22 mouse cellular contexts compared by ENCODE assay signal in the genomic region with DNA sequence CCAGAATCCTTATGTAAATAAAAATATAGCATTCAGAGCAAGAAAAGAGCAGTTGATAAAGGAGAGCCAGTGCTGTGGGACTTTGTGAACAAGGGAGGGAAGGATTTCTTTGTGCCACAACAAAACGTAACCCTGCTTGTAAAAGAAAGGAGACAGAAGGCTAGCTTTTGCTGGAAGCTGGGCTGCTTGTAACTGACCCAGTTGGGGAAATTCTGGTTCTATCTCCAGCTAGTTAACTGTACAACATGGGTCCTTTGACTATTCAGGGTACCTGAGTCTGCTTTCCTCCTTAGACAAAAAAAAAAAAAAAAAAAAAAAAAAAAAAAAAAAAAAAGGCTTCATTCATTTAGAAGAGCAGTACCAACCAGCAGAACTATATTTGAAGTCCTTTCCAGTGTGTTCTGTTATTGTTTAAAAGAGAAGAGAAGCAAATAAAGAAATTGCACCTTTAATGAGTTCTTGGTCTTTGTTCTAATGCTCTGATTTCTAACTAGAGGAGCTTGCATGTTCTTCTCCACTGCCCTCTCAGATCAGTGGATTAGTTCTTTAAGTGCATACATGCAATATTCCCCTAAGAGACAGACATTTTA.
DNase-seq lines count a peak whose midpoint lies in the region; ATAC-seq and TF ChIP-seq lines count a peak whose summit lies in the region.
"Had no signal": no experiment of that assay in that cellular context is flagged by ENCODE, and none has a peak within 500 bp of the region (broad histone marks: within the 10 kb centered on the region; RNA-seq: fewer than 3 reads in every experiment).

No protein-coding gene starts in this region.

- no peak overlapping the region for H3K4me3 ChIP-seq in neural tube, embryonic 12.5 days
- no peak overlapping the region for H3K4me3 ChIP-seq in forebrain, embryonic 11.5 days (ENCODE audit: low read depth, low read length)
- no peak overlapping the region for H3K4me3 ChIP-seq in hindbrain, embryonic 12.5 days
- H3K4me3 ChIP-seq in neural tube, embryonic 13.5 days = no peak overlapping the region
- H3K4me3 ChIP-seq in stomach, postnatal 0 days (ENCODE audit: low read depth, low read length) = no peak overlapping the region
- H3K4me3 ChIP-seq: heart, adult 2 months; heart, embryonic 15.5 days; limb, embryonic 10.5 days; megakaryocyte, embryonic 14.5 days; myocyte had no signal

- 18% methylated on average over 1 of the region's 1 CpGs for WGBS in neural tube, embryonic 12.5 days
- WGBS in forebrain, embryonic 11.5 days = 14% methylated on average over 1 of the region's 1 CpGs
- WGBS in hindbrain, embryonic 12.5 days = 36% methylated on average over 1 of the region's 1 CpGs
- 14% methylated on average over 1 of the region's 1 CpGs for WGBS in neural tube, embryonic 13.5 days
- WGBS in stomach, postnatal 0 days = 38% methylated on average over 1 of the region's 1 CpGs

- TF ChIP-seq CTCF in stomach, postnatal 0 days (IDR thresholded peaks at IDR 0.05; ENCODE audit: low read depth) = no peak

- peaks cover 10% of the 10 kb centered on the region for H3K4me1 ChIP-seq in neural tube, embryonic 12.5 days
- H3K4me1 ChIP-seq in forebrain, embryonic 11.5 days (replicated peaks; ENCODE audit: control insufficient read depth, insufficient read depth, low read length) = peaks cover 4% of the 10 kb centered on the region; the same call in 1 of the 2 replicates
- H3K4me1 ChIP-seq in hindbrain, embryonic 12.5 days = peaks cover 18% of the 10 kb centered on the region
- H3K4me1 ChIP-seq in neural tube, embryonic 13.5 days (replicated peaks) = peaks cover 22% of the 10 kb centered on the region
- H3K4me1 ChIP-seq in stomach, postnatal 0 days (replicated peaks; ENCODE audit: control insufficient read depth, insufficient read depth) = no peaks in the 10 kb centered on the region
- H3K4me1 ChIP-seq: megakaryocyte, embryonic 14.5 days had no signal

- H3K27me3 ChIP-seq in neural tube, embryonic 12.5 days (replicated peaks) = no peaks in the 10 kb centered on the region
- no peaks in the 10 kb centered on the region for H3K27me3 ChIP-seq in forebrain, embryonic 11.5 days (ENCODE audit: control insufficient read depth, insufficient read depth, low read length)
- H3K27me3 ChIP-seq in hindbrain, embryonic 12.5 days = no peaks in the 10 kb centered on the region
- H3K27me3 ChIP-seq in neural tube, embryonic 13.5 days = no peaks in the 10 kb centered on the region
- no peaks in the 10 kb centered on the region for H3K27me3 ChIP-seq in stomach, postnatal 0 days (ENCODE audit: control insufficient read depth, insufficient read depth, low read length)
- H3K27me3 ChIP-seq: heart, embryonic 15.5 days; megakaryocyte, embryonic 14.5 days had no signal

- H3K9ac ChIP-seq in neural tube, embryonic 12.5 days = no peak overlapping the region
- H3K9ac ChIP-seq in forebrain, embryonic 11.5 days (ENCODE audit: low read length) = 0 out of 2 replicates have a peak overlapping the region, but pooled peaks have one; percentile 12
- H3K9ac ChIP-seq in hindbrain, embryonic 12.5 days = 0 out of 2 replicates have a peak overlapping the region, but pooled peaks have one; percentile 8
- H3K9ac ChIP-seq in neural tube, embryonic 13.5 days = no peak overlapping the region
- H3K9ac ChIP-seq in stomach, postnatal 0 days (ENCODE audit: low read length) = no peak overlapping the region
- H3K9ac ChIP-seq: heart, embryonic 15.5 days; liver, postnatal 0 days had no signal

- no peak for DNase-seq in neural tube, embryonic 10.5 days (ENCODE audit: extremely low spot score, low spot score)
- no peak for DNase-seq in forebrain, embryonic 11.5 days (ENCODE audit: low spot score)
- DNase-seq in urinary bladder, adult 18-20 months (ENCODE audit: low spot score in 2 of 2) = no peak
- DNase-seq in stomach, postnatal 0 days (ENCODE audit: low spot score) = no peak
- no peak for DNase-seq in cerebellum, postnatal 10 days
- DNase-seq: adrenal gland, postnatal 14 days; cerebellum, adult 18-20 months; cerebellum, postnatal 36 days; gastrocnemius, postnatal 25 days; heart, adult 2 months; liver, postnatal 0 days; lung, postnatal 14 days; thymus, postnatal 4 days had no signal

- peak overlapping the region; percentile 39 for H3K4me2 ChIP-seq in neural tube, embryonic 12.5 days (replicated peaks)
- no peak overlapping the region for H3K4me2 ChIP-seq in forebrain, embryonic 11.5 days (ENCODE audit: low read depth, low read length, severe bottlenecking)
- H3K4me2 ChIP-seq in hindbrain, embryonic 12.5 days (replicated peaks) = 0 out of 2 replicates have a peak overlapping the region, but pooled peaks have one; percentile 46
- peak overlapping the region; percentile 47 for H3K4me2 ChIP-seq in neural tube, embryonic 13.5 days
- no peak overlapping the region for H3K4me2 ChIP-seq in stomach, postnatal 0 days (replicated peaks; ENCODE audit: low read depth)
- H3K4me2 ChIP-seq: heart, embryonic 15.5 days had no signal

- no peak for TF ChIP-seq EP300 in stomach, postnatal 0 days (optimal IDR thresholded peaks at IDR 0.05)

- ATAC-seq in neural tube, embryonic 12.5 days (ENCODE audit: low FRiP score, low read depth) = no peak
- ATAC-seq in forebrain, embryonic 11.5 days (replicated peaks; ENCODE audit: low FRiP score) = no peak
- ATAC-seq in hindbrain, embryonic 12.5 days (ENCODE audit: low FRiP score) = no peak
- ATAC-seq in neural tube, embryonic 13.5 days (ENCODE audit: low read depth) = no peak
- ATAC-seq in stomach, postnatal 0 days (ENCODE audit: low FRiP score, low TSS enrichment) = no peak
- ATAC-seq: activated CD4-positive, CD25-positive, alpha-beta regulatory T cell, adult 4 months; intestine, postnatal 0 days; liver, postnatal 0 days had no signal

- no peaks in the 10 kb centered on the region for H3K9me3 ChIP-seq in neural tube, embryonic 12.5 days
- H3K9me3 ChIP-seq in forebrain, embryonic 11.5 days (ENCODE audit: control insufficient read depth, low read length) = no peaks in the 10 kb centered on the region
- H3K9me3 ChIP-seq in hindbrain, embryonic 12.5 days (replicated peaks) = no peaks in the 10 kb centered on the region
- no peaks in the 10 kb centered on the region for H3K9me3 ChIP-seq in neural tube, embryonic 13.5 days
- no peaks in the 10 kb centered on the region for H3K9me3 ChIP-seq in stomach, postnatal 0 days (ENCODE audit: control insufficient read depth, low read length)
- H3K9me3 ChIP-seq: heart, embryonic 15.5 days; limb, embryonic 10.5 days; megakaryocyte, embryonic 14.5 days had no signal

- no peaks in the 10 kb centered on the region for H3K36me3 ChIP-seq in neural tube, embryonic 12.5 days
- no peaks in the 10 kb centered on the region for H3K36me3 ChIP-seq in forebrain, embryonic 11.5 days (ENCODE audit: control insufficient read depth, insufficient read depth, low read length)
- H3K36me3 ChIP-seq in hindbrain, embryonic 12.5 days = no peaks in the 10 kb centered on the region
- no peaks in the 10 kb centered on the region for H3K36me3 ChIP-seq in neural tube, embryonic 13.5 days
- no peaks in the 10 kb centered on the region for H3K36me3 ChIP-seq in stomach, postnatal 0 days (ENCODE audit: control insufficient read depth, insufficient read depth, low read length)
- H3K36me3 ChIP-seq: heart, embryonic 15.5 days; limb, embryonic 10.5 days had no signal

- no peak overlapping the region for H3K27ac ChIP-seq in neural tube, embryonic 12.5 days
- H3K27ac ChIP-seq in forebrain, embryonic 11.5 days (ENCODE audit: low read depth, low read length) = peak overlapping the region; percentile 32; the same call in 1 of the 2 replicates
- H3K27ac ChIP-seq in hindbrain, embryonic 12.5 days = peak overlapping the region; percentile 70
- peak overlapping the region; percentile 59 for H3K27ac ChIP-seq in neural tube, embryonic 13.5 days (replicated peaks)
- H3K27ac ChIP-seq in stomach, postnatal 0 days (replicated peaks) = no peak overlapping the region
- H3K27ac ChIP-seq: heart, adult 2 months; heart, embryonic 15.5 days; limb, embryonic 10.5 days had no signal

Comparison
In these comparisons a context has a peak if more than half of its experiments do, and no peak if none do; other contexts are left out.
1. H3K27ac ChIP-seq: peak in forebrain, embryonic 11.5 days (single experiment), hindbrain, embryonic 12.5 days (single experiment) and neural tube, embryonic 13.5 days (single experiment); none in neural tube, embryonic 12.5 days (single experiment) and stomach, postnatal 0 days (single experiment).
2. H3K4me2 ChIP-seq: peak in neural tube, embryonic 12.5 days (single experiment), hindbrain, embryonic 12.5 days (single experiment) and neural tube, embryonic 13.5 days (single experiment); none in forebrain, embryonic 11.5 days (single experiment) and stomach, postnatal 0 days (single experiment).
3. H3K9ac ChIP-seq: peak in forebrain, embryonic 11.5 days (single experiment) and hindbrain, embryonic 12.5 days (single experiment); none in neural tube, embryonic 12.5 days (single experiment), neural tube, embryonic 13.5 days (single experiment) and stomach, postnatal 0 days (single experiment).